ENCODE assay signal across 11 mouse cellular contexts in the genomic region with DNA sequence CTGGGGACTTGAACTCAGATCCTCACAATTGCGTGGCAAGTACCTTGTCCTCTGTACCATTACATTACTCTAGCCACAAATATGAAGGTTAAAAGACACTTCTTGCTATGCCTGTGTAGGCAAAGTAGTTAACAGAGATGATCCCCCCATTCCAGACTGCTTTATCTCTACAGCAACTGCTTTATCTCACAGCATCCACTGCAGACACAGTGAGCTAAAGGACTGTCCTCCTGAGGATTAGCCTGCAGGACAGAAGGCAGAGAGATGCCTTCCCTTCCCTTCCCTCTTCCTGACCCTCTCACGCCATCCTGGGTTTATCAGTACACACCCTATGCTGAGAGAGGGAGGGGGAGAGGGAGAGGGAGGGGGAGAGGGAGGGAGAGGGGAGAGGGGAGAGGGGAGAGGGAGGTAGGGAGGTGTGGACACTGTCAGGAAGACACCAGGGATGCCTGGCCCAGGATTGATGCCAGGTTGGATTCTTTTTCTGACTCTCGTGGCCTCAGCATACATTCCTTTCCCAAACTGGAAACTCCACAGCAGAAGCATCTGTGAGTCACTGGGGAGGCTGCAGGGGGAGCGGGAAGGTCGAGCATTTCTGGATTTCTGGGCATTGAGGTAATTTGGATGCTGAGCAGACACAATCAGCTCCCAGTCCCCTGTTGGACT. TPM values are rescaled to one million over a fixed set of nuclear protein-coding genes. Genes with fewer than 3 reads are reported as not detected.
DNase-seq lines count a peak whose midpoint lies in the region; ATAC-seq and TF ChIP-seq lines count a peak whose summit lies in the region.
"Had no signal": no experiment of that assay in that cellular context is flagged by ENCODE, and none has a peak within 500 bp of the region (broad histone marks: within the 10 kb centered on the region; RNA-seq: fewer than 3 reads in every experiment).

No protein-coding gene starts in this region.

- no peak overlapping the region for H3K4me3 ChIP-seq in midbrain, embryonic 11.5 days (ENCODE audit: low read depth, low read length)
- no peak overlapping the region for H3K4me3 ChIP-seq in midbrain, embryonic 10.5 days
- H3K4me3 ChIP-seq in stomach, postnatal 0 days (ENCODE audit: low read depth, low read length): no peak overlapping the region
- no peak overlapping the region for H3K4me3 ChIP-seq in midbrain, embryonic 14.5 days (replicated peaks; ENCODE audit: low read depth, low read length)

- H3K27me3 ChIP-seq in midbrain, embryonic 11.5 days (ENCODE audit: control insufficient read depth, insufficient read depth, low read length): no peaks in the 10 kb centered on the region
- no peaks in the 10 kb centered on the region for H3K27me3 ChIP-seq in midbrain, embryonic 10.5 days (ENCODE audit: low read depth, poor library complexity, severe bottlenecking)
- no peaks in the 10 kb centered on the region for H3K27me3 ChIP-seq in stomach, postnatal 0 days (ENCODE audit: control insufficient read depth, insufficient read depth, low read length)
- H3K27me3 ChIP-seq in midbrain, embryonic 14.5 days (ENCODE audit: control insufficient read depth, insufficient read depth, low read length): no peaks in the 10 kb centered on the region

- peak; percentile 6 for DNase-seq in gastrocnemius, adult 18-20 months (ENCODE audit: low spot score)
- no peak for DNase-seq in gastrocnemius, adult 8-10 months (ENCODE audit: low spot score in 2 of 2)
- peak; percentile 67 for DNase-seq in midbrain, embryonic 11.5 days (ENCODE audit: low spot score, missing footprints)
- DNase-seq in midbrain, embryonic 10.5 days (ENCODE audit: low spot score): no peak
- peak; percentile 37 for DNase-seq in gastrocnemius, postnatal 25 days
- no peak for DNase-seq in stomach, postnatal 0 days (ENCODE audit: low spot score)
- DNase-seq in left cerebral cortex, adult 8-10 months (ENCODE audit: low spot score in 2 of 2): no peak
- no peak for DNase-seq in midbrain, embryonic 14.5 days
- DNase-seq: lung, adult 2 months had no signal

- TF ChIP-seq CTCF in stomach, postnatal 0 days (IDR thresholded peaks at IDR 0.05; ENCODE audit: low read depth): no peak

- no peak for TF ChIP-seq EP300 in stomach, postnatal 0 days (optimal IDR thresholded peaks at IDR 0.05)

- H3K4me1 ChIP-seq in midbrain, embryonic 11.5 days (ENCODE audit: control insufficient read depth, insufficient read depth, low read length): no peaks in the 10 kb centered on the region
- peaks cover 11% of the 10 kb centered on the region for H3K4me1 ChIP-seq in midbrain, embryonic 10.5 days
- H3K4me1 ChIP-seq in stomach, postnatal 0 days (replicated peaks; ENCODE audit: control insufficient read depth, insufficient read depth): no peaks in the 10 kb centered on the region
- no peaks in the 10 kb centered on the region for H3K4me1 ChIP-seq in midbrain, embryonic 14.5 days (ENCODE audit: control insufficient read depth, insufficient read depth, low read length)

- H3K9me3 ChIP-seq in midbrain, embryonic 11.5 days (ENCODE audit: control insufficient read depth, low read length): no peaks in the 10 kb centered on the region
- H3K9me3 ChIP-seq in midbrain, embryonic 10.5 days (replicated peaks): no peaks in the 10 kb centered on the region
- no peaks in the 10 kb centered on the region for H3K9me3 ChIP-seq in stomach, postnatal 0 days (ENCODE audit: control insufficient read depth, low read length)
- H3K9me3 ChIP-seq in midbrain, embryonic 14.5 days (ENCODE audit: control insufficient read depth, low read length): no peaks in the 10 kb centered on the region

- no peak overlapping the region for H3K9ac ChIP-seq in midbrain, embryonic 11.5 days (ENCODE audit: low read length)
- H3K9ac ChIP-seq in stomach, postnatal 0 days (ENCODE audit: low read length): no peak overlapping the region
- H3K9ac ChIP-seq in midbrain, embryonic 14.5 days (replicated peaks; ENCODE audit: low read length): no peak overlapping the region
- H3K9ac ChIP-seq: hindbrain, embryonic 14.5 days had no signal

- H3K36me3 ChIP-seq in midbrain, embryonic 11.5 days (ENCODE audit: control insufficient read depth, insufficient read depth, low read length): no peaks in the 10 kb centered on the region
- H3K36me3 ChIP-seq in midbrain, embryonic 10.5 days: no peaks in the 10 kb centered on the region
- H3K36me3 ChIP-seq in stomach, postnatal 0 days (ENCODE audit: control insufficient read depth, insufficient read depth, low read length): no peaks in the 10 kb centered on the region
- H3K36me3 ChIP-seq in midbrain, embryonic 14.5 days (ENCODE audit: control insufficient read depth, insufficient read depth, low read length): no peaks in the 10 kb centered on the region

- H3K27ac ChIP-seq in midbrain, embryonic 11.5 days (ENCODE audit: low read depth, low read length): no peak overlapping the region
- no peak overlapping the region for H3K27ac ChIP-seq in midbrain, embryonic 10.5 days (replicated peaks)
- no peak overlapping the region for H3K27ac ChIP-seq in stomach, postnatal 0 days (replicated peaks)
- H3K27ac ChIP-seq in midbrain, embryonic 14.5 days (replicated peaks; ENCODE audit: low read depth, low read length): no peak overlapping the region
- H3K27ac ChIP-seq: hindbrain, embryonic 14.5 days had no signal

- H3K4me2 ChIP-seq in midbrain, embryonic 11.5 days: no peak overlapping the region
- no peak overlapping the region for H3K4me2 ChIP-seq in stomach, postnatal 0 days (replicated peaks; ENCODE audit: low read depth)
- no peak overlapping the region for H3K4me2 ChIP-seq in midbrain, embryonic 14.5 days (ENCODE audit: low read length)
- H3K4me2 ChIP-seq: hindbrain, embryonic 14.5 days had no signal

- WGBS in midbrain, embryonic 11.5 days: 49% methylated on average over 5 of the region's 5 CpGs
- WGBS in midbrain, embryonic 10.5 days: 61% methylated on average over 5 of the region's 5 CpGs
- 24% methylated on average over 5 of the region's 5 CpGs for WGBS in stomach, postnatal 0 days
- WGBS in midbrain, embryonic 14.5 days: 61% methylated on average over 5 of the region's 5 CpGs

- ATAC-seq in midbrain, embryonic 11.5 days (ENCODE audit: low FRiP score): no peak
- peak; percentile 53; the same call in 1 of the 2 replicates for ATAC-seq in stomach, postnatal 0 days (ENCODE audit: low FRiP score, low TSS enrichment)
- no peak for ATAC-seq in midbrain, embryonic 14.5 days (ENCODE audit: low FRiP score, low TSS enrichment)
- ATAC-seq: CD4-positive, CD25-positive, alpha-beta regulatory T cell, adult 4 months had no signal

RNA-seq across cellular contexts. Expression of a gene that starts 25.2 kb away (rescaled TPM):
- total RNA-seq in gastrocnemius, adult 18-20 months (2021): 10 to 100 TPM; 19.1 to 21.4 TPM
- 10 to 100 TPM; 16.3 to 23.3 (median 19.4) TPM for total RNA-seq in gastrocnemius, adult 8-10 months (2022)
- polyA plus RNA-seq in midbrain, embryonic 11.5 days (2014; fragmentation: Nextera tagmentation; extraction: Ambion mirVana): 38.5 and 41.8 TPM in 2 replicates
- polyA plus RNA-seq in midbrain, embryonic 10.5 days (2016; fragmentation: Nextera tagmentation; extraction: Ambion mirVana): 30.1 and 31.7 TPM in 2 replicates
- total RNA-seq in gastrocnemius, postnatal 25 days (2021): 10 to 100 TPM; 18.1 to 20.0 TPM
- 11.8 and 13.8 TPM in 2 replicates for polyA plus RNA-seq in stomach, postnatal 0 days (2015; fragmentation: Nextera tagmentation; extraction: Ambion mirVana)
- 10 to 100 TPM; 62.9 to 76.6 (median 65.4) TPM for total RNA-seq in left cerebral cortex, adult 8-10 months (2022)
- polyA plus RNA-seq in midbrain, embryonic 14.5 days (2014; fragmentation: Nextera tagmentation; extraction: Ambion mirVana): 40.4 and 46.9 TPM in 2 replicates

RNA-seq across cellular contexts. Expression of a gene that starts 32.1 kb away (rescaled TPM):
- 10 to 100 TPM; 11.7 to 14.4 TPM for total RNA-seq in gastrocnemius, adult 18-20 months (2021)
- 10 to 100 TPM; 11.8 to 16.7 (median 14.3) TPM for total RNA-seq in gastrocnemius, adult 8-10 months (2022)
- 68.3 and 76.1 TPM in 2 replicates for polyA plus RNA-seq in midbrain, embryonic 11.5 days (2014; fragmentation: Nextera tagmentation; extraction: Ambion mirVana)
- polyA plus RNA-seq in midbrain, embryonic 10.5 days (2016; fragmentation: Nextera tagmentation; extraction: Ambion mirVana): 71.0 and 71.6 TPM in 2 replicates
- total RNA-seq in gastrocnemius, postnatal 25 days (2021): 1 to 10 TPM; 9.7 to 9.9 TPM
- polyA plus RNA-seq in stomach, postnatal 0 days (2015; fragmentation: Nextera tagmentation; extraction: Ambion mirVana): 17.5 and 18.7 TPM in 2 replicates
- 10 to 100 TPM; 24.6 to 25.7 (median 25.6) TPM for total RNA-seq in left cerebral cortex, adult 8-10 months (2022)
- polyA plus RNA-seq in midbrain, embryonic 14.5 days (2014; fragmentation: Nextera tagmentation; extraction: Ambion mirVana): 43.3 and 57.7 TPM in 2 replicates

Comparison
In these comparisons a context has a peak if more than half of its experiments do, and no peak if none do; other contexts are left out.
1. DNase-seq: peak in gastrocnemius, adult 18-20 months (single experiment), midbrain, embryonic 11.5 days (single experiment) and gastrocnemius, postnatal 25 days (single experiment); none in gastrocnemius, adult 8-10 months (0 of 2), midbrain, embryonic 10.5 days (single experiment), stomach, postnatal 0 days (single experiment), left cerebral cortex, adult 8-10 months (0 of 2) and midbrain, embryonic 14.5 days (single experiment).